Mouse (Mus musculus): ENCODE measurements at regions not wholly inside any gene's neighbourhood (a gene's known extent, or its start where the extent isn't known, plus 50 kb on each side); places are given as distances from the start of the nearest gene placed in this dataset.

DNA sequence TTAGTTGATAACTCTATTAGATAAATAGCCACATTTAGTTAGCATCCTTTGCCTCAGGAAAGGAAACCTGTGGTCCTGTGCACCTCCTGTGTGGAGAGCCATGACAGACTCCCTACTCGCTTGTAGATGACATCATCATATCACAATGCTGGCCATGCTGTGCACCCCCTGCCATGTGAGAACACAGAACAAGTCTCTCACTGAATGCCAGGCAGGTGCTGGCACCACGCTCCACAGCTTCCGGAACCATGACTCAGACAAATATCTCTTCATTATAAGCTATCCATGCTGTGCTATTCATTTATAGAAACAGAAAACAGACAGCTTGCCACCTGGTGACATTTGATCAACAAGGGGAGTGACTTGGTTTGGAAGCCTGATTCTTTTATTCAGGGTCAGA is 349.1 kb upstream of the Tmc3 start:
- H3K4me3 ChIP-seq (replicated peaks): no peak overlapping the region
- no peak overlapping the region for H3K9ac ChIP-seq (replicated peaks)
- H3K4me2 ChIP-seq: no peak overlapping the region
- ATAC-seq (ENCODE audit: low FRiP score): no peak
- H3K27ac ChIP-seq (replicated peaks): no peak overlapping the region
- H3K9me3 ChIP-seq (replicated peaks): no peaks in the 10 kb centered on the region
- H3K27me3 ChIP-seq (replicated peaks): no peaks in the 10 kb centered on the region
- no peaks in the 10 kb centered on the region for H3K4me1 ChIP-seq
- H3K36me3 ChIP-seq: no peaks in the 10 kb centered on the region
- WGBS: 65% methylated on average over 3 of the region's 3 CpGs

DNA sequence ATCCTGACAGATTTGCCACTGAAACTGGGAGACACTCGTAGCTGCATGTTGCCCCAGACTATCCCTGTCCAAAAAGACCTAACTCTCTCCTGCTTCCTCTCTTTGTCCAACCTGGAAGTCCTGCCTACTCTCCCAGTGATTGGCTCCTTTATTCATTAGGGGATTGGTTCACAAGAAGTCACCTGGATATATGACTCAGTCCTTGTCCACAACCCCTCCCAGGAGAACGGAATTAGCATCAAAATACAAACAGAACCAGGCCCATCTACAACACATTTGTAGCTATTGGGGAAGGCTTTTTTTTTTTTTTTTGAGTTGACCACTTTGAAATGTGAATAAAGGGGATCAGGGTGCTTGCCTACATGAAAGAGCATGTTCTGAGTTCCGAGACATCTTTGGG is 347.4 kb upstream of the Tmc3 start:
- ATAC-seq (ENCODE audit: low FRiP score): no peak
- H3K9ac ChIP-seq (replicated peaks): no peak overlapping the region
- H3K4me1 ChIP-seq: no peaks in the 10 kb centered on the region
- no peaks in the 10 kb centered on the region for H3K36me3 ChIP-seq
- H3K27me3 ChIP-seq (replicated peaks): no peaks in the 10 kb centered on the region
- no peak overlapping the region for H3K4me3 ChIP-seq (replicated peaks)
- no peak overlapping the region for H3K4me2 ChIP-seq
- H3K9me3 ChIP-seq (replicated peaks): no peaks in the 10 kb centered on the region
- no peak overlapping the region for H3K27ac ChIP-seq (replicated peaks)
- WGBS: 92% methylated on average over 3 of the region's 3 CpGs

- no peak overlapping the region for H3K27ac ChIP-seq (replicated peaks)
- no peaks in the 10 kb centered on the region for H3K4me1 ChIP-seq
- H3K9me3 ChIP-seq (replicated peaks): no peaks in the 10 kb centered on the region
- no peaks in the 10 kb centered on the region for H3K27me3 ChIP-seq (replicated peaks)
- H3K4me2 ChIP-seq: no peak overlapping the region
- no peak overlapping the region for H3K4me3 ChIP-seq (replicated peaks)
- H3K9ac ChIP-seq (replicated peaks): no peak overlapping the region
- H3K36me3 ChIP-seq: no peaks in the 10 kb centered on the region
- no peak for ATAC-seq (ENCODE audit: low FRiP score)
Observed at GRCm38 (mm10) chr7:83238091-83238490, 346.6 kb upstream of the Tmc3 start.

DNA sequence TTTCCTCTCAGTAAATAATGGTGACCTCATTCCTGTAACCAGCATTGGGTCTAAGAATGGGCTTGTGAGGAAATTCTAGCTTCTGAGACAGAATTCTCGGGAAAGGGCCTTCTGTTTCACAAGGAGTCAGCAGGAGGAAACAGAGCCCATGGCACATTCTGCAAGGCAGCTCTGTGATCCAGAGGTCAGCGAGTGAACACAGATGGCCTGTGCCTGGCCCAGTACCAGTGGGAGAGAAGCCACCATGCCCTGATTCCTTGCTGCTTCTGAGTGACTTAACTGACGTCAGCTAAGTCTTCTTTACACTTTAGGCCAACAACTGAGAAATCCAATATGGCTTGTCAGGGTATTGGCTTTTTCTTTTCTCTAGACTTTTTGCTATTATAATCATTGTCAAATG is 342.5 kb upstream of the Tmc3 start:
- no peak for ATAC-seq (ENCODE audit: low FRiP score)
- Histone ChIP-seq H3K36me3 (no peaks in the 10 kb centered on the region), H3K4me2 (no peak overlapping the region), H3K27me3 (replicated peaks) (no peaks in the 10 kb centered on the region), H3K9ac (replicated peaks) (no peak overlapping the region), H3K4me1 (no peaks in the 10 kb centered on the region), H3K9me3 (replicated peaks) (no peaks in the 10 kb centered on the region), H3K27ac (replicated peaks) (no peak overlapping the region), H3K4me3 (replicated peaks) (no peak overlapping the region)
- WGBS: 63% methylated on average over 3 of the region's 3 CpGs

- no peak overlapping the region for H3K4me2 ChIP-seq
- H3K4me1 ChIP-seq: no peaks in the 10 kb centered on the region
- no peak for ATAC-seq (ENCODE audit: low FRiP score)
- no peaks in the 10 kb centered on the region for H3K9me3 ChIP-seq (replicated peaks)
- no peak overlapping the region for H3K9ac ChIP-seq (replicated peaks)
- no peaks in the 10 kb centered on the region for H3K36me3 ChIP-seq
- no peak overlapping the region for H3K27ac ChIP-seq (replicated peaks)
- H3K4me3 ChIP-seq (replicated peaks): no peak overlapping the region
- H3K27me3 ChIP-seq (replicated peaks): no peaks in the 10 kb centered on the region
- 79% methylated on average over 2 of the region's 2 CpGs for WGBS
Observed at GRCm38 (mm10) chr7:83245867-83246266, 338.9 kb upstream of the Tmc3 start.

DNA sequence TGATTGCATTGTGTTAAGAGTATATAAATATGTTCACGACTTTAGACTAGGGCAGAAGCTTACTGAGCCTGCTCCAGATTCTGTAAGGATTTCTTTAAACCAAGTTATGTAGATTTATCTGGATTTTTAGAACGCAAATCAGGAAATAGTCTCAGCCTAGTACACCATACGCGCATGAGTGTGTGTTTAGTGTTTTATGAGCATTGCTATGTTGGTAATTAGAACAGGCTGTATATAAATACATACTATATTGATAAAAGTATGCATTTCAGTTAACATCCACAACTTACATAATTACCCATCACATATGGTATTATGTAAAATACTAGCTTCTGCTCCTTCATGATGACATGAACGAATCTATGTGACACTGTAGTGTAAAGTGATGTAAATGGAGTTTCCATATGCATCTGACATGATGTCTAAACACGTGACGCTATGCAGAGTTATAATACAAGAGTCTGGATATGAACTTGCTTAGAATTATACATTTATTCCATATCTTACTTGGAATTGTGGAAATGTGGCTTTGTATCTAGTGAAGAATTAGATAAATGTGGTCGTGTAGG is 332.6 kb upstream of the Tmc3 start:
- Histone ChIP-seq H3K27me3 (replicated peaks) (no peaks in the 10 kb centered on the region), H3K27ac (replicated peaks) (no peak overlapping the region), H3K36me3 (no peaks in the 10 kb centered on the region), H3K4me1 (no peaks in the 10 kb centered on the region), H3K4me3 (replicated peaks) (no peak overlapping the region), H3K9ac (replicated peaks) (no peak overlapping the region), H3K4me2 (no peak overlapping the region), H3K9me3 (replicated peaks) (no peaks in the 10 kb centered on the region)
- ATAC-seq (ENCODE audit: low FRiP score): no peak
- 86% methylated on average over 8 of the region's 8 CpGs for WGBS

DNA sequence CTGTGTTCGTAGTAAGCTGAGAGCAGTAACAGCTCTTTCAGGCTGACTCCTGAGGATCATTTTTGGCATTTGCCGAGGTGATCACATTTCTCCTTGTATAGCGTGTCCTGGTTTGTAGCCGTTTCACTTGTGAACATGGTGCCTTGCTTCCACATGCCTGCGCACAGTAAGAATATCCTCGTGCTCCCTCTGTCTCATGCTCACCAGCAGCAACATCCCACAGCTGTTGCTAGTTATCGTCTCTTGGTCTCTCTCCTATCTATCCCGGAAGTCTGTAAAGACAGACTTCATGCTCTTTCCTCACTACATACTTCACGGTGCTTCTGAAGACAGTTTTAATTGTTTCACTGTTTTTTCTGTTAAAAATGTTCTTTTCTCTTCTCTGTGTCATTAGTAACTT is 331.7 kb upstream of the Tmc3 start:
- no peak overlapping the region for H3K4me3 ChIP-seq (replicated peaks)
- 89% methylated on average over 9 of the region's 9 CpGs for WGBS
- H3K4me1 ChIP-seq: no peaks in the 10 kb centered on the region
- H3K9ac ChIP-seq (replicated peaks): no peak overlapping the region
- no peak overlapping the region for H3K27ac ChIP-seq (replicated peaks)
- no peaks in the 10 kb centered on the region for H3K36me3 ChIP-seq
- H3K4me2 ChIP-seq: no peak overlapping the region
- H3K9me3 ChIP-seq (replicated peaks): no peaks in the 10 kb centered on the region
- no peak for ATAC-seq (ENCODE audit: low FRiP score)
- H3K27me3 ChIP-seq (replicated peaks): no peaks in the 10 kb centered on the region

DNA sequence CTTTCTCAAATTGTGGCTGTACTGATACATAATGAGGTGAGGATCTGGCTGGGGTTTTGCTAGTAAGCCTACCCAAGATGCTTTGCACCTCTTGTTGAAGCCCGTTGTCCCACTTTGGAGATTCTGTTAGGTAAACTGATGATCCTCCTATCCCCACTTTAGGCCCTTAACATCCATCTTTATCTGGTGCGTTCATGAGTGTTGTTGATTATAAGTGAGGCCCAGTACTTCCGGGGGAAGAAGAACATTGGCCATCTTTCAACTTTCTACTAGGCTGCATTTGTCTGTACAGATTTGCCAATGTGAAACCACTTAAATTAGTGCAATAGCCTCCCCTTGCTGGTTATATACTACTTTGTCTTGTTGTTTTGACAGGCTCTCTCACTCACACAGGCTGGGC is 331.3 kb upstream of the Tmc3 start:
- Histone ChIP-seq H3K9ac (replicated peaks) (no peak overlapping the region), H3K4me2 (no peak overlapping the region), H3K9me3 (replicated peaks) (no peaks in the 10 kb centered on the region), H3K4me3 (replicated peaks) (no peak overlapping the region), H3K27ac (replicated peaks) (no peak overlapping the region), H3K27me3 (replicated peaks) (no peaks in the 10 kb centered on the region), H3K36me3 (no peaks in the 10 kb centered on the region), H3K4me1 (no peaks in the 10 kb centered on the region)
- no peak for ATAC-seq (ENCODE audit: low FRiP score)
- WGBS: 84% methylated on average over 3 of the region's 3 CpGs

DNA sequence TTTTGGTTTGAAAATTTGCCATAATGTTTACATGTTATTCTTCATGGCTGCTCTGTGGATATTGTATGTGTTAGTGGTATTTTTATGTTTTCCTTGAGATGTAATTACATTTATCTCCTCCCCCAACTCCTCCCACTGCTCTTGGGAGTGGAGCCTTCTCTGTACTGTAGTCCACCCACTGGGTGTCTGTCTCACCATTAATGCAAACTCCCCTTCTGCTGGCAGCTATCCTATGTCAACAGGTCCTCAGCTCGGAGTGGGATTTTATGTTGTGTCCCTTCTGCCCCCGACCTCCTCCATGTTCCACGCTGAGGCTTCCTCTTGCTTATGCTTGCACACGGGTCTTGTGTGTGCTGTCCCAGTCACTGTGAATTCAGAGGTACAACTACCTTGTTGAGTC is 330.3 kb upstream of the Tmc3 start:
- 83% methylated on average over 4 of the region's 4 CpGs for WGBS
- H3K36me3 ChIP-seq: no peaks in the 10 kb centered on the region
- no peak overlapping the region for H3K9ac ChIP-seq (replicated peaks)
- H3K27me3 ChIP-seq (replicated peaks): no peaks in the 10 kb centered on the region
- no peak overlapping the region for H3K4me3 ChIP-seq (replicated peaks)
- ATAC-seq (ENCODE audit: low FRiP score): no peak
- no peaks in the 10 kb centered on the region for H3K4me1 ChIP-seq
- H3K4me2 ChIP-seq: no peak overlapping the region
- H3K27ac ChIP-seq (replicated peaks): no peak overlapping the region
- no peaks in the 10 kb centered on the region for H3K9me3 ChIP-seq (replicated peaks)

GRCm38 (mm10) chr7:83256236-83256784 is 328.4 kb upstream of the Tmc3 start:
- no peak overlapping the region for H3K4me2 ChIP-seq
- no peaks in the 10 kb centered on the region for H3K27me3 ChIP-seq (replicated peaks)
- H3K27ac ChIP-seq (replicated peaks): no peak overlapping the region
- no peaks in the 10 kb centered on the region for H3K36me3 ChIP-seq
- H3K9me3 ChIP-seq (replicated peaks): no peaks in the 10 kb centered on the region
- H3K4me3 ChIP-seq (replicated peaks): no peak overlapping the region
- ATAC-seq (ENCODE audit: low FRiP score): no peak
- WGBS: 78% methylated on average over 6 of the region's 6 CpGs
- no peaks in the 10 kb centered on the region for H3K4me1 ChIP-seq
- no peak overlapping the region for H3K9ac ChIP-seq (replicated peaks)

- Histone ChIP-seq H3K4me2 (no peak overlapping the region), H3K9ac (replicated peaks) (no peak overlapping the region), H3K9me3 (replicated peaks) (no peaks in the 10 kb centered on the region), H3K4me3 (replicated peaks) (no peak overlapping the region), H3K27ac (replicated peaks) (no peak overlapping the region), H3K36me3 (no peaks in the 10 kb centered on the region), H3K4me1 (no peaks in the 10 kb centered on the region), H3K27me3 (replicated peaks) (no peaks in the 10 kb centered on the region)
- no peak for ATAC-seq (ENCODE audit: low FRiP score)
- 14% methylated on average over 2 of the region's 2 CpGs for WGBS
Observed at GRCm38 (mm10) chr7:83258363-83258916, 326.3 kb upstream of the Tmc3 start.

- no peak for ATAC-seq (ENCODE audit: low FRiP score)
- no peaks in the 10 kb centered on the region for H3K27me3 ChIP-seq (replicated peaks)
Observed at GRCm38 (mm10) chr7:83261489-83261888, 323.2 kb upstream of the Tmc3 start.

More at GRCm38 (mm10) chr7:83261489-83261888, 323.2 kb upstream of the Tmc3 start:
- Histone ChIP-seq H3K9ac (replicated peaks) (no peak overlapping the region), H3K4me1 (no peaks in the 10 kb centered on the region), H3K4me2 (no peak overlapping the region), H3K27ac (replicated peaks) (no peak overlapping the region), H3K36me3 (no peaks in the 10 kb centered on the region), H3K4me3 (replicated peaks) (no peak overlapping the region), H3K9me3 (replicated peaks) (no peaks in the 10 kb centered on the region)

Data from neural tube, embryonic 15.5 days (tissue).